Mouse (Mus musculus): ENCODE data around the gene Gsg1.

GRCm38 (mm10) chr6:135251849-135252727 lies 2.1 kb downstream of the Gsg1 start:
- TF ChIP-seq CTCF (IDR thresholded peaks at IDR 0.05; ENCODE audit: low read depth) (no peak), EP300 (IDR thresholded peaks at IDR 0.05; ENCODE audit: low read depth) (no peak)
